Mouse (Mus musculus) liver, embryonic 16.5 days (tissue): ENCODE data around the gene Ubl7. TPM values are rescaled to one million over a fixed set of nuclear protein-coding genes. Genes with fewer than 3 reads are reported as not detected.

Source experiments
- ATAC-seq: fragments of 200-750 bp; cut with Nextera tagmentation; 2 replicates; pipeline ENCODE4 v1.8.0; 2017; ENCODE audit warnings: low read depth, mild to moderate bottlenecking, moderate number of reproducible peaks, moderate library complexity
- H3K27ac ChIP-seq: fragments of 300-500 bp; sonication (generic); 2 replicates; pipeline ENCODE4 v1.5.1; 2014; ENCODE audit warnings: mild to moderate bottlenecking, low read length
- H3K27me3 ChIP-seq: fragments of 300-500 bp; sonication (generic); 2 replicates; pipeline ENCODE4 v1.6.1; 2014; ENCODE audit warnings: low read depth, low read length, mixed read lengths; ENCODE audit not compliant: control insufficient read depth, insufficient read depth
- H3K36me3 ChIP-seq: fragments of 300-500 bp; sonication (generic); 2 replicates; pipeline ENCODE4 v1.6.1; 2014; ENCODE audit warnings: mild to moderate bottlenecking; ENCODE audit not compliant: control insufficient read depth, insufficient read depth
- H3K4me1 ChIP-seq: fragments of 300-500 bp; sonication (generic); 2 replicates; pipeline ENCODE4 v1.6.1; 2014; ENCODE audit warnings: low read depth, low read length, mixed read lengths; ENCODE audit not compliant: control insufficient read depth
- H3K4me2 ChIP-seq: fragments of 300-500 bp; sonication (generic); 2 replicates; pipeline ENCODE4 v1.6.1; 2014; ENCODE audit warnings: low read depth, low read length, mixed read lengths
- H3K4me3 ChIP-seq: fragments of 300-500 bp; sonication (generic); 2 replicates; pipeline ENCODE4 v1.5.1; 2014; ENCODE audit warnings: low read depth, mild to moderate bottlenecking, low read length
- H3K9ac ChIP-seq: fragments of 300-500 bp; sonication (generic); 2 replicates; pipeline ENCODE4 v1.6.1; 2014; ENCODE audit warnings: low read depth, low read length
- H3K9me3 ChIP-seq: fragments of 300-500 bp; sonication (generic); replicated peaks from 2 replicates; pipeline ENCODE4 v1.6.1; 2016; ENCODE audit warnings: low read length; ENCODE audit not compliant: control insufficient read depth
- WGBS: fragments of 180-500 bp; shearing (Covaris S2); extraction: QIAGEN DNeasy Blood & Tissue Kit; methylation state at CpG from one replicate; pipeline ENCODE4 v1.1.7; 2014; ENCODE audit not compliant: insufficient replicate concordance; 5-methylcytosine and 5-hydroxymethylcytosine counted together
- polyA plus RNA-seq: library from polyadenylated mRNA; unstranded; fragments of >200 nt; fragmentation: Nextera tagmentation; extraction: Ambion mirVana; gene quantifications from 2 replicates; pipeline ENCODE4 v1.2.1, GENCODE M21; 2015

Gene Ubl7
- 50.4 and 50.5 TPM in 2 replicates for polyA plus RNA-seq

DNA sequence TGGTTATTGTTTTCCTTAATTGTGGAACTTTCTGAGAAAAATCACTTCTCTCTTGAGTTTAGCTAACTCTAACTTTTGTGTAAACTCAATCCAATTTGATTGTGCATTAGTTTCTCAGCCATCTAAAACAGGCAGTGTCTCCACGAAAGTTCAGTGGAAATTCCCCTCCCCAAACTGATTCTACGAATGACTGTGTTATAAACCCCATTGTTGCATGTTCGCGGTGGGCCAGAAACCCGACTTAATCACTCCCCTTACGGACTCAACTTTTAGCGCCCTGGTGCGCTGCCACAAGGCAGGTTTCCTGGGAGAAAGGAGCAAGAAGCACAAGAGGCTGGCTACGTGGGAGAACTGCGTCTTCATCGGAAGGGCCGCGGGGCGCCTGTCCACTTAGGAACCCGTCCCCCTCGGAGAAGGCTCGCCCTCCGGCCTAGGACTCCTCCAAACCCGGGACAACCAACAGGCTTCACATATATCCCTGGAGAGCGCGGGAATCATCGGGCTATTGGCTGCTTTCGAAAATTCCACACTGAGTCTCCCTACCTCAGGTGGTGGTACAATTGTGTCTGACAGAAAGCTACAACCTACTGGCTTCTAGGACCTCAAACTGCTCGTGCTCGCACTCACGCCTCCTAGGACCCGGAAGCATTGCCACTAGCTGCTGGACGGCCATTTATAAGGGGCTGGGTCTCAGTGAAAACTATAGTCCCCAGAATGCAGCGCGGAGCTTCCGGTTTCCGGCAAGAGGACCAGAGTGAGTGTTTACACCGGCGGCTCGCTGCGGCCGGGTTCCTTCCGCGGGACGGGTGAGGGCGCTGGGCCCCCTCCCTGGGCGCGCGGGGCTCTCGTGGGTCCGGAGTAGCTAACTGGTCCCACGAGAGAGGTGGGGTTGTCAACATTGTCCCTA lies at the start of gene Ubl7:
Ubl7 (plus strand) TSS at position 726 of the 907 bp plus-strand sequence.
- no peaks in the 10 kb centered on the region for H3K36me3 ChIP-seq
- WGBS: under 1% methylated on average over 47 of the region's 47 CpGs
- peak within 1 kb of the TSS; percentile 82 for H3K4me2 ChIP-seq
- H3K9me3 ChIP-seq: no peaks in the 10 kb centered on the region
- peak within 1 kb of the TSS; percentile 76 for H3K9ac ChIP-seq
- H3K4me1 ChIP-seq: peaks cover 9% of the 10 kb centered on the region
- H3K4me3 ChIP-seq: peak within 1 kb of the TSS; percentile 77
- H3K27ac ChIP-seq: peak within 1 kb of the TSS; percentile 61
- ATAC-seq: peak; percentile 96
- H3K27me3 ChIP-seq: no peaks in the 10 kb centered on the region

DNA sequence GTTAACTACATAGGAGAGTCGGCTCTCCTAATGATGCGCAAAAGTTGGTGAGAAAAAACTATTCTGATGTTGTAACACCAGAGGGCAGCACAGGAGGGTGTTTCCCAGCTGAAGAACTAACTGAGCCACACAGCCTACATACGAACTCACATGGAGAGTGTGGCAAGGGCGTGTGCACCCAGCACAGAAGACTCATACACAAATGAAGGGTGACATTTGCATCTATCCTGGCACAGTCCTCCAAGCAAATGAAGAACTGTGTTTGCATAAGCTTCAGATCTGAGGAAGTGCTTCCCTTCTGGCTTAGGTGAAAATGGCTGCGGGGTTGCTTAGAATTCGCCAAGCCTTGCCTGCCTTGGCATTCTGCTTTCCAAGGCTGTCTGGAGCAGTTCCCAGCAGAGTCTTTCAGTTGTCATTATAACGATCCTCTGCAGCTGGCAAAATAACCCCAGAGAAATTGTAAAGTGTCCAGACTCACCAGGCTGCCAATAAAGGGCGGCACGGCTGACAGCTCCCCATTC lies 48.8 kb upstream of the Ubl7 start:
- no peak overlapping the region for H3K9ac ChIP-seq
- H3K4me2 ChIP-seq: no peak overlapping the region
- H3K27ac ChIP-seq: no peak overlapping the region
- WGBS: 44% methylated on average over 9 of the region's 9 CpGs
- no peaks in the 10 kb centered on the region for H3K9me3 ChIP-seq
- H3K27me3 ChIP-seq: no peaks in the 10 kb centered on the region; the same call in 1 of the 2 replicates
- H3K4me1 ChIP-seq: no peaks in the 10 kb centered on the region
- no peak for ATAC-seq
- H3K36me3 ChIP-seq: no peaks in the 10 kb centered on the region
- H3K4me3 ChIP-seq: no peak overlapping the region

DNA sequence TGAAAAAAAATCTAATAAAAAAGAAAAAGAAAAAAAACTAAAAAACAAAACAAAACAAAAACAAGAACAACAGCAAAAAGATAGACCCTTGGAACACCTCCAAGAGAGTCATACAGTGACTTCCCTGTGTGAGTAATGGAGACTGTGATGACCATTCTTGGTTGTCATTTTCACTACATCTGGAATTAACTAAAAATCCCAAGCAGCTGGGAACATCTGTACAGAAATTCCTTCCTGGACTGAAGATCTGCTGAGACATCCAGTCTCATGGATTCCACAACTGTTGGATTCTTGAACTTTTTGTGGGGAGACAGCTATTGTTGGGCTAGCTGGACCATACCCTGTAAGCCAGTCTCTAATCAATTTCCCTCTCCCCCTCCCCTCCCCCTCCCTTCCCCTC lies 46.4 kb upstream of the Ubl7 start:
- Histone ChIP-seq H3K4me1 (no peaks in the 10 kb centered on the region), H3K9ac (no peak overlapping the region), H3K4me2 (no peak overlapping the region), H3K27ac (no peak overlapping the region), H3K9me3 (no peaks in the 10 kb centered on the region), H3K27me3 (no peaks in the 10 kb centered on the region; the same call in 1 of the 2 replicates), H3K4me3 (no peak overlapping the region), H3K36me3 (no peaks in the 10 kb centered on the region)
- no peak for ATAC-seq

DNA sequence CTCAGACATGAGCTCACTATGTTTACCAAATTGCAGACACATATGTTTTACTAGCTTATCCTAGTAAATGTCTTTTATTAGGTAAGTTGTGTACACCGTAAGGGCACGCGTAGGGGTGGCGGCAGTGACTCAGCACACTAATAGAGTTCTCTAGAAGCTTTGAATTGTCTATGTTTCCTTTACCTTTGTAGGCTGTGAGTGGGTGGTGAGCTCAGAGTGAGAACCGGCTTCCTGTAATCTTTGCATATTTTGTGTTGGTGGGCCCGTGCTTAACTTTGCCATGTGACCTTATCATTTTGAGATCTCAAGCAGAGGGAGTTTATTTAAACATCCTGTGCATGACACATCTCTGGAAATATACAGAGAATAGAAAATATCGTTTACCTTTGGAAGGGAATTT lies 44.2 kb upstream of the Ubl7 start:
- H3K27ac ChIP-seq: no peak overlapping the region
- 61% methylated on average over 7 of the region's 7 CpGs for WGBS

DNA sequence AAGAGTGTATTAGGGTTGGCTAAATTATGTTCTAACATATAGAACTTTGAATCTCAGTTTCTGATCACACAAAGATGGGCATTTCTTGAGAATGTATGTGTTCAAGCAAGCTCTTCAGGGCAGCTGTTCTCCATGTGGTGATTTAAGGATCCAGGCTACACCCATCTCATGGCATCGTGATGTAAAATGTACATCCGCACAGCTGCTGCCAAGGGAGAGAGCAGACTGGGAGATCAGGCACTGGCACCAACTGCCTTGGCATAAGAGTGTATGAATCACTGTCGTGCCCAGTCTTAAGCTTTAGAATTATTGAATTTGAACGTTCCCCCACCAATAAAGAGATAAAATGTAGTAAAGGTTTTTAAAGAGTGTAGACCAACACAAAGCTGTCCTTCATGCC lies 43.5 kb upstream of the Ubl7 start:
- ATAC-seq: no peak
- H3K9ac ChIP-seq: no peak overlapping the region
- no peak overlapping the region for H3K27ac ChIP-seq
- H3K4me3 ChIP-seq: no peak overlapping the region
- H3K4me1 ChIP-seq: no peaks in the 10 kb centered on the region
- H3K9me3 ChIP-seq: no peaks in the 10 kb centered on the region
- H3K36me3 ChIP-seq: no peaks in the 10 kb centered on the region
- H3K27me3 ChIP-seq: no peaks in the 10 kb centered on the region; the same call in 1 of the 2 replicates
- WGBS: 72% methylated on average over 4 of the region's 4 CpGs
- H3K4me2 ChIP-seq: no peak overlapping the region

More for the DNA sequence above, 44.2 kb upstream of the Ubl7 start:
- no peaks in the 10 kb centered on the region for H3K9me3 ChIP-seq
- no peak overlapping the region for H3K4me2 ChIP-seq
- no peaks in the 10 kb centered on the region; the same call in 1 of the 2 replicates for H3K27me3 ChIP-seq
- ATAC-seq: no peak
- H3K36me3 ChIP-seq: no peaks in the 10 kb centered on the region
- no peaks in the 10 kb centered on the region for H3K4me1 ChIP-seq
- H3K4me3 ChIP-seq: no peak overlapping the region
- H3K9ac ChIP-seq: no peak overlapping the region

DNA sequence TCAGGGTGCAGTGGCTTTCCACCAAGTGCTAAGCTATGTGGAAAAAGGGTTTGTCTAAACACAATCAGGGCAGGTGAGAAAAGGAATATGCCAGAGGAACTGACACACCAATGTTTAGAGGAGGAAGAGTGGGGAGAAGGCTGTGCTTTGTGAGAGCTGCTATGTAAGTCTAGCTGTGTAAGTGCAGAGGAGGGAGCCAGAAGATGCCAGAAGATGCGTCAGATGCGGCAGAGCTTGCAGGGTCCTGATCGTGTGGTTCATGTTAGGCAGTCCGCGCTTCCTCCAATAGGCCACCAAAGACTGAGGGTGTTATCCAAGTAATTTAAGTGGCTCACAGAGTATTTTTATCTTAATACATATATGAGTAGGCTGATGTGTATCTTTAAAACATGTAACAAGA lies 42.9 kb upstream of the Ubl7 start:
- no peaks in the 10 kb centered on the region for H3K4me1 ChIP-seq
- no peak for ATAC-seq
- 74% methylated on average over 5 of the region's 5 CpGs for WGBS
- no peaks in the 10 kb centered on the region for H3K9me3 ChIP-seq
- no peak overlapping the region for H3K9ac ChIP-seq
- H3K4me3 ChIP-seq: no peak overlapping the region
- H3K27ac ChIP-seq: no peak overlapping the region
- H3K27me3 ChIP-seq: no peaks in the 10 kb centered on the region
- no peak overlapping the region for H3K4me2 ChIP-seq
- no peaks in the 10 kb centered on the region for H3K36me3 ChIP-seq

DNA sequence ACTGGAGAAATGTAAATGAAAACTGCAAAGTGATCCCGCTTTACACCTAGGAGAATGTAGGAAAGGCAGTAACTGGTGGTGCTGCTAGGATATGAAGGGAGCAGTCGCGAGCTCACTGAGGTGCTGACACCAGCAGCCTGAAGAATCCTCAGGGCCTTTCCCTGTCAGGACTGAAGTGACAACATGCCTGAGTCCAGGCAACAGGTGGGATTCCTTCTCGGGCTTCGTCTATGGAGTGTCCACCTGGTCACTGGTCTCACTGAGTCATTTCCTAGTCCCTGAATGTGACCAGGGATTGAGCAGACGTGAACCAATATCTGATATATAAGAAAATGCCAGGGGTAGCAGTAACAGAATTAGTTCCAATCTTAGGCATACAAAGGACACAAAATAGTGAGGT lies 42.0 kb upstream of the Ubl7 start:
- Histone ChIP-seq H3K27me3 (no peaks in the 10 kb centered on the region), H3K9me3 (no peaks in the 10 kb centered on the region), H3K27ac (no peak overlapping the region), H3K4me3 (no peak overlapping the region), H3K9ac (no peak overlapping the region), H3K4me2 (no peak overlapping the region), H3K36me3 (no peaks in the 10 kb centered on the region), H3K4me1 (no peaks in the 10 kb centered on the region)
- WGBS: 68% methylated on average over 6 of the region's 6 CpGs
- no peak for ATAC-seq

DNA sequence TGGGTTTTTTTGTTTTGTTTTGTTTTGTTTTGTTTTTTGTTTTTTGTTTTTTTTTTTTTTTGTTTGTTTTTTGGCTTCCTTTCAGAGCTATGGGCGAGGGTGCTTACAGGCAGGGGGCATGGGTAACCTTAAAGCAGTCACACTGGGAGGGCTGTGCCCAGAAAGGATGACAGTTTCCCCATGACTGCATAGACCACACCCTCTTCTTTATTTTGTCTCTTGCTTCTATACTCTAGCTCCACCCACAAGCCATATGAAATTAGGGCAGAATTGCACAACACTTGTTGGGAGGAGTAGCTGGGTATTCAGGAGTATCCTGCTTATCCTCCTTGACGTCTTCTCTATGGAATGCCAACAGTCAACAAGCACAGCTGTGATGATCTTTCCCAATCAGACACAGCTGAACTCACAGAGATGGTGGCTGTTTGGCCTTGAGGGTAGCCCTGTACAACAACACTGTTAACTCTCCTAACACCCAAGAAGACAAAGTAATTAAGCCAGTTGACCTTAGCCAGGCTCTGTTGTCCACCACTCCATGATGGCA lies 40.4 kb upstream of the Ubl7 start:
- H3K36me3 ChIP-seq: no peaks in the 10 kb centered on the region
- ATAC-seq: no peak
- WGBS: 23% methylated on average over 2 of the region's 2 CpGs
- H3K27me3 ChIP-seq: no peaks in the 10 kb centered on the region
- no peak overlapping the region for H3K4me2 ChIP-seq
- H3K27ac ChIP-seq: no peak overlapping the region
- no peak overlapping the region for H3K9ac ChIP-seq
- H3K4me3 ChIP-seq: no peak overlapping the region
- H3K9me3 ChIP-seq: no peaks in the 10 kb centered on the region
- H3K4me1 ChIP-seq: no peaks in the 10 kb centered on the region

DNA sequence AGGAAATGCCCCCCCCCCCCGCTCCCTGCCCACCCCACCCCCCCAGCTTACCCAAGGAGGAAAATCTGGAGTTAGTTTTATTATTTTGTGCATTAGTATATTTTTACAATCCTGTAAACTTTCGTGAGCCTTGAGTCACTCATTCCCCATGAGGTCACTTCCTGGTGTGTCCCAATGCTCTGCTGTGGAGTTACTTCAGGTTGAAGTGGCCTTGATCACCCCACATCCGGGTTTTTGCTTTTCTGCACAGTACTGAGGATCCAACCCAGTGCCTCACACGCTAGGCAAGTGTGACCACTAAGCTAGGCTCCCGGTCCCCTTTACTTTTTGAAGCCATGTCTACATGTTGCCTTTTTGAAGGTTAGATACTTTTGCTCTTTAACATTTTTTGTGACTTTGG lies 36.6 kb upstream of the Ubl7 start:
- H3K4me1 ChIP-seq: no peaks in the 10 kb centered on the region
- no peaks in the 10 kb centered on the region for H3K9me3 ChIP-seq
- H3K9ac ChIP-seq: no peak overlapping the region
- no peak overlapping the region for H3K4me2 ChIP-seq
- 46% methylated on average over 4 of the region's 5 CpGs for WGBS
- ATAC-seq: no peak
- H3K4me3 ChIP-seq: no peak overlapping the region
- H3K27ac ChIP-seq: no peak overlapping the region
- H3K36me3 ChIP-seq: no peaks in the 10 kb centered on the region
- no peaks in the 10 kb centered on the region for H3K27me3 ChIP-seq
